Mouse (Mus musculus): ENCODE measurements around the gene Fhit. TPM values are rescaled to one million over a fixed set of nuclear protein-coding genes. Genes with fewer than 3 reads are reported as not detected.
"Not testable (repeated sequence)": the region's sequence is repeated elsewhere in the genome, so short reads cannot be mapped to it uniquely, and the experiment has no call there.

Fhit gene
- polyA plus RNA-seq, 1 experiment from 2014 or later = 3.6 TPM

DNA sequence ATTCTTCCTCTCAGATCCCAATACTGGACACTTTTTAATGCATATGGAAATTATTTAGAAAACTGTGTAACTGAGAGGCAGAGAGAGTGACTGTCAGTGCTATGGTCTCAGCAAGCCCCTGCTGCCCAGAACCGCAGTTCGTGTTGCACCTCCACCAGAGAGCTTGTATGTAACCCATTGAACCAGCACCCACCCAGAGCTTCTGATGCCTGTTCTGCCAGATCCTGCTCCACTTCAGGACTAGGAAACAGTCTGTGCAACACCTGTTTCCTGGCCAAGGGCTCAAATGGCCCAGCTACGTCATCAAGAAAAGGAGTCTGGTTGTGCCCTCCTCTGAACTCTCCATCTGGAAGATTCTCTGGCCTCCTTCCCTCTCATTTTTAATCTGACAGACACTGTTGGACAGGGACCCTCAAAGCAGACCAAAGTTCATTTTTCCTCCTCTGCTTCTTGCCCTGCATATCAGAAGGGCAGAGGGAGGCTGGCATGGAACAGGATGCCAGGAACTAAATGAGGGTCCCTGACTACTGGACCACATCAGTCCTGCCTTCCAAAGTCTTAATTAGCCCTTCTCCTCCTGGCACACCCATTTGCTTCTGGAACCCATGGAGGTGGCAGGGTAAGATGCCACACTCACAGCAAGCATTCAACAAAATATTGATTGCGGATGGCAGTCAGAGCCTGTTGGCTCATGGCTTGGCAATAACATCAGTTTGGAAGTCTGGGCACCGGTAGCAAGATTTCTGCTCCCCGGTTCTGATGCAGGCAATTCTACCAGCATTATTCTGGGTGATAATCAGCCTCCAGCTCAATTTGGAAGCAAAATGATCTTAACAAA, 29.0 kb downstream of the Fhit start:
- H3K9me3 ChIP-seq (replicated peaks; ENCODE audit: control insufficient read depth, low read length) = no peaks in the 10 kb centered on the region
- WGBS = 86% methylated on average over 6 of the region's 6 CpGs
- ATAC-seq (replicated peaks; ENCODE audit: extremely low read depth, insufficient read depth, low FRiP score) = no peak

DNA sequence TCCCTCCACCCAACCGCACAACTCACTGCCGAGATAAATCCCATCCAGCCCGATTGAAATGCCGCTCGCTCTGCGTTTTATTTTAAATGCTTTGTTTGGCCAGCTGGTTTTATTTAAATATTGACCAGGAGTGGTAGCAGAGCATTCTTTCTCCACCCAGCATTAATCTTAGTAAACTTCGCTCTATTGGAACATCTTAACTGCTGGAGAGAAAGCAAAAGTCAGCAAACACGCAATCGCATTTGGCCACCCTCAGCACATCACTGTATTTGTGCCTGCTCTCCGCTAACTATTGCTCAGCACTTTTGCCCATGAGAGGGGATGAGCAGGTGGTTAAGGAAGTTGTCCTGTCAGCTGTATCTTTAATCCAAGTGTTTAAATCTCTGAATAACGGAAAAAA, 36.7 kb downstream of the Fhit start:
- WGBS = 77% methylated on average over 11 of the region's 11 CpGs
- no peak overlapping the region for H3K27ac ChIP-seq (ENCODE audit: low read length)
- H3K27me3 ChIP-seq (ENCODE audit: control insufficient read depth, insufficient read depth, low read length) = no peaks in the 10 kb centered on the region
- no peak overlapping the region for H3K4me2 ChIP-seq (ENCODE audit: low read depth, low read length)
- ATAC-seq (replicated peaks; ENCODE audit: extremely low read depth, insufficient read depth, low FRiP score) = no peak
- H3K9me3 ChIP-seq (replicated peaks; ENCODE audit: control insufficient read depth, low read length) = no peaks in the 10 kb centered on the region
- no peak overlapping the region for H3K4me3 ChIP-seq (ENCODE audit: low read length)
- H3K9ac ChIP-seq (ENCODE audit: low read length) = no peak overlapping the region
- no peaks in the 10 kb centered on the region for H3K4me1 ChIP-seq (ENCODE audit: control insufficient read depth, insufficient read depth, low read length)
- no peaks in the 10 kb centered on the region for H3K36me3 ChIP-seq (ENCODE audit: control insufficient read depth, insufficient read depth)

More for the DNA sequence above, 29.0 kb downstream of the Fhit start:
- no peak overlapping the region for H3K27ac ChIP-seq (ENCODE audit: low read length)
- H3K4me2 ChIP-seq (ENCODE audit: low read depth, low read length) = no peak overlapping the region
- no peaks in the 10 kb centered on the region for H3K4me1 ChIP-seq (ENCODE audit: control insufficient read depth, insufficient read depth, low read length)
- no peak overlapping the region for H3K4me3 ChIP-seq (ENCODE audit: low read length)
- H3K27me3 ChIP-seq (ENCODE audit: control insufficient read depth, insufficient read depth, low read length) = no peaks in the 10 kb centered on the region
- no peaks in the 10 kb centered on the region for H3K36me3 ChIP-seq (ENCODE audit: control insufficient read depth, insufficient read depth)
- no peak overlapping the region for H3K9ac ChIP-seq (ENCODE audit: low read length)

DNA sequence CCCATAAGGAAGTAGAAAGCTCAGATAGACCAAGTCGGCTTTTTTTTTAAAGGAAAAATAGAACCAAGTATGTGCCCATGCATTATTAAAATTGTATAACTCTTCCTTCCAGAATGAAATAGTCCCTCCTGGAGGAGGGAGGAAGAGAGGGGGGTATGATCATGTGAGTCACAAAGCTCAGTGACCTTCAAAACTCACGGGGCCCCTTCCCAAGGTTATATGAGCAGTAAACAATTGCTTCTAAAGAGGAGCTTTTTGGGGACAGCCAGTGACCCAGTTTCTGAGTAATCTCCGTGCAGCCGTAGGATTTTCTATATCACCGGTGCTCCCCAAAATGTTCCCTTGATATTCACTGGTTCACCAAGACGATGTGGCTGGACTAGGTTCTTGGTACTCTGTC, 42.8 kb downstream of the Fhit start:
- no peak for ATAC-seq (replicated peaks; ENCODE audit: extremely low read depth, insufficient read depth, low FRiP score)
- Histone ChIP-seq H3K27me3 (ENCODE audit: control insufficient read depth, insufficient read depth, low read length) (no peaks in the 10 kb centered on the region), H3K4me2 (ENCODE audit: low read depth, low read length) (no peak overlapping the region), H3K4me1 (ENCODE audit: control insufficient read depth, insufficient read depth, low read length) (no peaks in the 10 kb centered on the region), H3K27ac (ENCODE audit: low read length) (no peak overlapping the region), H3K36me3 (ENCODE audit: control insufficient read depth, insufficient read depth) (no peaks in the 10 kb centered on the region), H3K9ac (ENCODE audit: low read length) (no peak overlapping the region), H3K9me3 (replicated peaks; ENCODE audit: control insufficient read depth, low read length) (no peaks in the 10 kb centered on the region), H3K4me3 (ENCODE audit: low read length) (no peak overlapping the region)
- 88% methylated on average over 6 of the region's 6 CpGs for WGBS

DNA sequence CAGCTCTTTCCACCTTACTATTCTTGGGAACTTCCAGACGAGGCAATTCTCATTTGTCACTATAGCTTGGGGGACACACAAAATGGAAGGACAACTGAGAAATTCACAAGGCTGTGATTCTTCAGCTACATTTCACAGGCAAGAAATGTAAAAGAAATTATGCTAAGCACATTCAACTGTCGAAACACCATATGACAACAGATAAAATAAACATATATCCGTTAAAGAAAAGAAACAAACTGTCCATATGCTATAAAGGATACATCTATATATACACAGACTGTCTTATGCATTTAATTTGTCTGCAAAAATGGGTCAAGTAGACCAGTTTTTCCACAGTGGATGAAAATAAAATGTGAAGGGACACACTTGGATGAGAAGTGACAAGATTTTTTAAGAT, 76.2 kb downstream of the Fhit start:
- no peaks in the 10 kb centered on the region for H3K27me3 ChIP-seq (ENCODE audit: control insufficient read depth, insufficient read depth, low read length)
- no peak overlapping the region for H3K9ac ChIP-seq (ENCODE audit: low read length)
- 76% methylated on average over 3 of the region's 3 CpGs for WGBS

DNA sequence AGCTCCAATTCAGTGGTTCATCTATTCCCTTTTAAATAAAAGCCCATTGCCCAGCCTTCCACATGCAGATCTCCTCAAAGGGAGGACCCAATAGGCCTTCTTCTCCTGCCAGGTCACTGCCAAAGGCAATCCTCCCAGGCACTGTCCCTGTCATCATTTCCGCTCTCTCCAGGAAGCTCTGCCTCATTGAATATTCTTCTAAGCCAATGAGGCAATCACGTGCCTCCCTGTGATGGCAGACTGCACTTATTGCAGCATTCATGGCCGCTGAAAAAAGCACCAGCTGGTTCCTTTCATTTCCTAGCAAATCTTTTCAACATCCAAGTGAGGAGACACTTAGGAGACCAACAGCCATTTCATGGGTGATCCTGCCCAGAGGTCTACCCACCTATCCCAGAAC, 77.9 kb downstream of the Fhit start:
- 47% methylated on average over 3 of the region's 3 CpGs for WGBS

More for the DNA sequence above, 76.2 kb downstream of the Fhit start:
- Histone ChIP-seq H3K4me1 (ENCODE audit: control insufficient read depth, insufficient read depth, low read length) (no peaks in the 10 kb centered on the region), H3K4me2 (ENCODE audit: low read depth, low read length) (no peak overlapping the region), H3K9me3 (replicated peaks; ENCODE audit: control insufficient read depth, low read length) (no peaks in the 10 kb centered on the region), H3K27ac (ENCODE audit: low read length) (no peak overlapping the region), H3K4me3 (ENCODE audit: low read length) (no peak overlapping the region), H3K36me3 (ENCODE audit: control insufficient read depth, insufficient read depth) (no peaks in the 10 kb centered on the region)
- no peak for ATAC-seq (replicated peaks; ENCODE audit: extremely low read depth, insufficient read depth, low FRiP score)

DNA sequence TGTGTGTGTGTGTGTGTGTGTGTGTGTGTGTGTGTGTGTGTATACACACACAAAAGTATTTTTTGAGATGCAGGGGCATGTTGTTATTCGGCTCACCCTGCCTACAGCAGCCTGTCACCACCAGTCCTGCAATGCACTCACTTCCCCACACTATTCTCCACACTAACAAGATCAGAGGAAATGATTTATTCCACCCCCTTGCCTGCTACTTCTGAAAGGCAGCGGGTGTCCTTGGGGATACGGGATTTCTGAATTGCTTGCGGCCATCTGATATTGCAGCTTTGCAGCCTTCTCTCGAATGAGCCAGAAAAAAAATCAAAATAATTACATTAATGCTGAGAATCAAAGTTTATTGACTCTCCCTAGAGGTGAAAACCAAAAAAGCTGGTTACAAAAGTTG, 78.4 kb downstream of the Fhit start:
- 71% methylated on average over 5 of the region's 5 CpGs for WGBS
- no peaks in the 10 kb centered on the region for H3K36me3 ChIP-seq (ENCODE audit: control insufficient read depth, insufficient read depth)
- no peak overlapping the region for H3K4me3 ChIP-seq (ENCODE audit: low read length)
- no peak for ATAC-seq (replicated peaks; ENCODE audit: extremely low read depth, insufficient read depth, low FRiP score)
- H3K27me3 ChIP-seq (ENCODE audit: control insufficient read depth, insufficient read depth, low read length) = no peaks in the 10 kb centered on the region
- no peak overlapping the region for H3K27ac ChIP-seq (ENCODE audit: low read length)
- no peak overlapping the region for H3K9ac ChIP-seq (ENCODE audit: low read length)
- H3K4me2 ChIP-seq (ENCODE audit: low read depth, low read length) = no peak overlapping the region
- H3K4me1 ChIP-seq (ENCODE audit: control insufficient read depth, insufficient read depth, low read length) = no peaks in the 10 kb centered on the region
- H3K9me3 ChIP-seq (replicated peaks; ENCODE audit: control insufficient read depth, low read length) = no peaks in the 10 kb centered on the region

More for the DNA sequence above, 77.9 kb downstream of the Fhit start:
- H3K4me1 ChIP-seq (ENCODE audit: control insufficient read depth, insufficient read depth, low read length) = no peaks in the 10 kb centered on the region
- no peak overlapping the region for H3K27ac ChIP-seq (ENCODE audit: low read length)
- H3K9ac ChIP-seq (ENCODE audit: low read length) = no peak overlapping the region
- H3K9me3 ChIP-seq (replicated peaks; ENCODE audit: control insufficient read depth, low read length) = no peaks in the 10 kb centered on the region
- H3K36me3 ChIP-seq (ENCODE audit: control insufficient read depth, insufficient read depth) = no peaks in the 10 kb centered on the region
- no peaks in the 10 kb centered on the region for H3K27me3 ChIP-seq (ENCODE audit: control insufficient read depth, insufficient read depth, low read length)
- H3K4me2 ChIP-seq (ENCODE audit: low read depth, low read length) = no peak overlapping the region
- H3K4me3 ChIP-seq (ENCODE audit: low read length) = no peak overlapping the region
- ATAC-seq (replicated peaks; ENCODE audit: extremely low read depth, insufficient read depth, low FRiP score) = no peak

DNA sequence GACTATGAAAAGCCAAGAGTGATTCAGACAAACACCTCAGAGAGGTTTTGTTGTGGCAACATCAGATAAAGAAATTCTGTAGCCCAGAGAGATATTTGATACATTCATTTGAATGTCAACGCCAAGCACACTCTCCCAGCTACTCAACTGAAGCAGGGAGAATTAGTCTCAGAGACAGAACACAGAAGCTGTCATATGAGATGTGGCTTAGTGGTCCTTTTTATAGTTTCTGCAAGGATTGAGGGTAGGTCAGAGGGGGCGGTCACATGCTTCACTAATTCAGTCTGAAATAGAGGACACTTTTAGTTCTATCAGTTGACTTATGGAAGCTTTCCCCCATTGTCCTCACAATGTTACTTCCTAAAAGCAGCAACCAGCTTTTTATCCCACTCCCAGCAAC, 98.2 kb downstream of the Fhit start:
- Histone ChIP-seq H3K27me3 (ENCODE audit: control insufficient read depth, insufficient read depth, low read length) (no peaks in the 10 kb centered on the region), H3K9ac (ENCODE audit: low read length) (no peak overlapping the region), H3K9me3 (replicated peaks; ENCODE audit: control insufficient read depth, low read length) (no peaks in the 10 kb centered on the region), H3K27ac (ENCODE audit: low read length) (no peak overlapping the region), H3K4me1 (ENCODE audit: control insufficient read depth, insufficient read depth, low read length) (no peaks in the 10 kb centered on the region), H3K4me2 (ENCODE audit: low read depth, low read length) (no peak overlapping the region), H3K36me3 (ENCODE audit: control insufficient read depth, insufficient read depth) (no peaks in the 10 kb centered on the region), H3K4me3 (ENCODE audit: low read length) (no peak overlapping the region)
- 52% methylated on average over 2 of the region's 2 CpGs for WGBS
- no peak for ATAC-seq (replicated peaks; ENCODE audit: extremely low read depth, insufficient read depth, low FRiP score)

DNA sequence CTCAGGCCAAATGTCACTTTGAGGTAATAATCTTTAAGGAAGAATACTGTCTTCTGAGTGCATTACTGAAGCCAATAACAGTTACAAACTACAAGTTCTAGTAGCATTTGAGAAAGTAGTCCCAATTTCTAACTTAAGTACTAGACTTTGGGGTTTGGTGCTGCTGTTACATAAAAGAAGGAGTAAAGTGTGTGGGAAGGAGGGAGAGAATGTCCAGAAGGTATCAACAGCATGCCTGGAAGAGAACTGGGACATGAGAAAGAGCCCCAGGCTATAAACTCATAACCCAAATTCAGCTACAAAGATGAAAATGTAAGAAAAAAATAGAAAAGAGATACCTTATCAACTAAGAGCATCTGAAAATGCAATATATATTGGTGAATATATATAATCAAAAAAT, 101.6 kb downstream of the Fhit start:
- no peaks in the 10 kb centered on the region for H3K36me3 ChIP-seq (ENCODE audit: control insufficient read depth, insufficient read depth)
- no peak for ATAC-seq (replicated peaks; ENCODE audit: extremely low read depth, insufficient read depth, low FRiP score)
- no peak overlapping the region for H3K27ac ChIP-seq (ENCODE audit: low read length)

DNA sequence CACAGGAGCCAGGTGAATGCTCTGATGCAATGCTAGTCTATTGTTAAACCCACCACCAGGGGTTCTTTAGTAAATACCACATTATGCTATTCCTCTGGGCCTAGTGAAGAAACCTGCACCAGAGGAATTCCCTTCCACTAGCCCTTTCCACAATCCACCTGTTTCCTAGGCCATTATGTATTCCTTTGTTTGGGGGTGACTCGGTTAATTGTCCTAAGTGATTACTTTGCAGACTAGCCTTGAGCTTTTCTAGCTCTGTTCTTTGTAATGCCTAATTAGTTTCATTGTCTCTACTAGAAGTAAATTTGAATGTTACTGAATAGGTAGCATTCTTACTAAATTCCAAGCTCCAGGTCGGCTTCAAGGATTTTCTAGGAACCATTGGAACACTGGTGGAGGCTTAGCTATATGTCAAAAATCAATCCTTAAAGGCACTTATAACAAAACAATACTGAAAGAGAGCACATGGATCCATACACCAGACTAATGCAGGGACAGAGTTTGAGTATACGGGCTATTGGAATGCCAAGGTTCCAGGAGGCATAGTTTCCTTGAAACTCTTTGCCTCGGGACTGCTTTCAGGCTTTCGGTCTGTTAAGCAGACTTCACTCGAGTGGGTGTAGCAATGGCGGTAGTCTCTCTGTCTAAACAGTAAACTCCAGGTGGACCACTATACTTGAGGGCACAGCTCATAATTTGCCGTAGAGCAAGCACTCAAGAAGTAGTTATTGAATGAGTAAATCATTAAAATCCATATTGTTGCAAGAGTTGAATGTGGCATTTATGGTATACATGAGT, 122.1 kb downstream of the Fhit start:
- not testable (repeated sequence) for ATAC-seq (replicated peaks; ENCODE audit: extremely low read depth, insufficient read depth, low FRiP score); H3K9ac ChIP-seq (ENCODE audit: low read length); H3K4me1 ChIP-seq (ENCODE audit: control insufficient read depth, insufficient read depth, low read length); H3K27me3 ChIP-seq (ENCODE audit: control insufficient read depth, insufficient read depth, low read length); H3K4me2 ChIP-seq (ENCODE audit: low read depth, low read length); H3K27ac ChIP-seq (ENCODE audit: low read length); H3K4me3 ChIP-seq (ENCODE audit: low read length); H3K9me3 ChIP-seq (replicated peaks; ENCODE audit: control insufficient read depth, low read length); H3K36me3 ChIP-seq (ENCODE audit: control insufficient read depth, insufficient read depth)
- WGBS = 76% methylated on average over 8 of the region's 8 CpGs

More for the DNA sequence above, 101.6 kb downstream of the Fhit start:
- Histone ChIP-seq H3K9me3 (replicated peaks; ENCODE audit: control insufficient read depth, low read length) (no peaks in the 10 kb centered on the region), H3K4me1 (ENCODE audit: control insufficient read depth, insufficient read depth, low read length) (no peaks in the 10 kb centered on the region), H3K9ac (ENCODE audit: low read length) (no peak overlapping the region), H3K4me3 (ENCODE audit: low read length) (no peak overlapping the region), H3K4me2 (ENCODE audit: low read depth, low read length) (no peak overlapping the region), H3K27me3 (ENCODE audit: control insufficient read depth, insufficient read depth, low read length) (no peaks in the 10 kb centered on the region)

Data from heart, embryonic 16.5 days (tissue).